Mouse (Mus musculus): ENCODE measurements around the gene BC049715.

Gene BC049715

DNA sequence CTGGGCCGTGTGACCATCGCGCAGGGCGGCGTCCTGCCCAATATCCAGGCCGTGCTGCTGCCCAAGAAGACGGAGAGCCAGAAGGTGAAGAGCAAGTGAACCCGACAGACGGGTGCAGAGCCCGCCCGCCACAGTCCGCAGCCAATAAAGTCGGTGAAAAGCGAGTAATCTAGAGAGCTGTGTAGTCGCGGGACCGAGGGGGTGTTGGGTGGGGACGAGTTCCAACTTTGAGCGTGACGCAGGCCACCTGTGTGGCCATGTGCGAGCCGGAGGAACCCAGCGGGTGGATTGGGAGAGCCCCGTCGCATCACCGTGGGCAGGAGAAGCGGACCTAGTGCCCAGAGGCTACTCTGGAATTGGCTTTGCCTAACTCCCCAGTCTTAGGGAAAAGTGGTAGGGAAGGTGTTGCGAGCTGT lies 18.8 kb upstream of the BC049715 start:
- DNase-seq, result no peak

- DNase-seq, result no peak
Observed at GRCm38 (mm10) chr6:136809077-136809476, 18.3 kb upstream of the BC049715 start.

DNA sequence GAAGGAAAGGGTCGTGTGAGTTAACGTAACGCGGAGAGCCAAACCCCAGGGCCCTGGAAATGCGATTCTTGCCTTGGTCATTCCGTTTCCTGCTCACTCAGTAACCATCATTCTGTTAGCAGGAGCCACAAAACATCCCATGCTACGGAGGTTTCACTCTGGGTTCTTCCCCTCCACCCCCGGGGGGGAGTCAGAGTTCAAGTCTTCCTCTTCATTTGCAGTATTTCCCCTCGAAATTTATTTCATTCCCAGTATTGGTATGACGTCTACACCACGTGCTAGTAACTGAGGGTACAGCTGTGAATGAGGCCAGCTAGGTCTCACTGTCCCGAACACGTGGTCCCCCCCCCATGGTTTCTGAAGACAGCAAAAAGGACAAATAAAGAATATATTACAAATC lies 17.8 kb upstream of the BC049715 start:
- no peak for DNase-seq

DNA sequence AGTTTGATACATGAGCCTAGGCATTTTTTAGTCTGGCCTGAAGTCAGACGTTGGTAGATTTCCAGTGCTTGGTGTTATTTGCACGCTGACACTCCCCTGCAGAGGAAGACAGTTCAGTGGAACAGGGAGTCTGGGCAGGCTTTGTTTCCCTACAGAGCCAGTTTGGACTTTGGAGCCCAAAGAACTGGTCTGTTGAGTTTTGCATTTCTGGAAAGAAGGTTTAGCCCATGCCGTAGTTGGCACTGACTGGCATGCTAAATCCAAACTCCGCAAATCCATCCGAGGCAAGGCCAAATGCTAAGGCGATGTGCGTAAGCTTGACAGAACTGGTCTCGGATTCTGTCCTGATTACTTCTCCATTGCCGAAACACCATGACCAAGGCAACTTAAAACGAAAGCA lies 16.2 kb upstream of the BC049715 start:
- DNase-seq, result no peak

- no peak for DNase-seq
Observed at GRCm38 (mm10) chr6:136813117-136813516, 14.3 kb upstream of the BC049715 start.

DNA sequence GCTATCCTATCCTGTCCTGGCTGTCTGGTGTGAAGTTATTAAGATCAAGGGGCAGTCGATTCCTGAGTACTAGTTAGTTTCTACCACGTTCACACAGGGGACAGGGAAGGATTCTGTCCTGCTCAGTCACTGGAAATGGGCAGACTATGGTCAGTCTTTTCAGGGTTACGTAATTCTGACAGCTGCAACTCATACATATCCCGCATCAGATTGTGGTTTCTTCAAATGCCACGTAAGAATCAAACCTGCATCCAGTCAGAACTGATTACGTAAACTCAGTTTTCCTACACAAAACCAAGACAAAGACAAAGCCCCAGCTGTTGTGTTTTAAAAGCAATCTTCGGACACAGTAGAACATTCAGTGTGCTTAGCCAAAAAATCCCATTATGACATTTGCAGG lies 12.0 kb upstream of the BC049715 start:
- DNase-seq, result no peak

DNA sequence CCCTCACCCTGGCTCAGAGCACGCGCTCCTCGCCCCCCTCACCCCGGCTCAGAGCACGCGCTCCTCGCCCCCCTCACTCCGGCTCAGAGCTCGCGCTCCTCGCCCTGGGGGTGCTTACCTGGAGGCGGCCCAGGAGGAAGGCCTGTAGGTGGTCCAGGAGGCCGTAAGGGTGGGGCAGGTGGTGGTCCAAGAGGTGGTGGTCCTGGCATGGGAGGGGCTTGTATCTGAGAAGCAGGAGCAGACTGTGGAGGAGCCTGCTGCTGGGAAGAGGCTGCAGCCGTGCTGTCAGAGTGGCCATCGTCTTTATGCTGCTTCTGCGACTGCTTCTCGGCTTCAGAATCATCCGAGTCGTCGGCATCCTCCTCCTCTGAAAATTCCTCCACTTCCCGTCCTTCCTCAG lies 10.6 kb upstream of the BC049715 start:
- DNase-seq, result no peak

- no peak for DNase-seq
Observed at GRCm38 (mm10) chr6:136817549-136817948, 9.9 kb upstream of the BC049715 start.

GRCm38 (mm10) chr6:136820381-136820780 lies 7.0 kb upstream of the BC049715 start:
- DNase-seq, result no peak

- DNase-seq, result no peak
Observed at GRCm38 (mm10) chr6:136821086-136821485, 6.3 kb upstream of the BC049715 start.

- no peak for DNase-seq
Observed at GRCm38 (mm10) chr6:136824987-136825386, 2.4 kb upstream of the BC049715 start.

DNA sequence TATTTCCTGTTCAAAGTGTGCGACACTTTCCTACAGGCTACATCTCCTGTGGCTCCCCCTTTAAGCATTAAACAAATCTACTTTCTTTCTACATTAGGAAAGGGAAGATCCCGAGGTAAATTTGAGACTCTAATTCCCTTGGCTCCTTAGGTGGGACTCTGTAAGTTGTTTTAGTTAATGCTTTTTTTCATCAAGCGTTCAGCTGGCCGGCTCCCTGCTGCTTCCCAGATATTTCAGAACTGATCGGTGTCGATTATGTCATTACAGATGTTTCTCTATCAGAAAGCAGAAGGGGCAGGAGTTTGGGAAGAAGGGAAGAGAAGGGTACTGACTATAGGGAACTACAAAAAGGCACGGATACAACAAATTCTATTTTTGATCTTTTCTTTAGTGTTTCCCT lies 310 bp upstream of the BC049715 start:
- no peak for DNase-seq

- peak; percentile 96 for DNase-seq
Observed at GRCm38 (mm10) chr6:136827881-136828561, 595 bp downstream of the BC049715 start, which contains the start of gene Wbp11. TSS of gene Wbp11 (minus strand) at chr6:136828233.

DNA sequence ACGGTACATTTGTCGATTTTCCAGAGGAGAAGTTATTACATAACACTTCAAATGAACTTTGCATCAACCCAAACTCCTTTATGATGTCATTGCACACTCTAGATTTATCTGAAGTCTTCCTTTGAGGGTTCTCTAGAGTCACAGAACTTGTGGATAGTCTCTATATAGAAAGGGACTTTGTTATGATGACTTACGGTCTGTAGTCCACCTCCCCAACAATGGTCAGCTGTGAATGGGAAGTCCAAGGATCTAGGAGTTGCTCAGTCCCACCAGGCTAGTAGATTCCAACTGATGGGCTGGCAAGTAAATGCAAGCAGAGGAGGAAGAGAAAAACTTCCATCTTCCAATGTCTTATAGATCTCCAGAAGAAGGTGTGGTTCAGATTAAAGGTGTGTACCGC lies 1.3 kb downstream of the BC049715 start:
- no peak for DNase-seq

DNA sequence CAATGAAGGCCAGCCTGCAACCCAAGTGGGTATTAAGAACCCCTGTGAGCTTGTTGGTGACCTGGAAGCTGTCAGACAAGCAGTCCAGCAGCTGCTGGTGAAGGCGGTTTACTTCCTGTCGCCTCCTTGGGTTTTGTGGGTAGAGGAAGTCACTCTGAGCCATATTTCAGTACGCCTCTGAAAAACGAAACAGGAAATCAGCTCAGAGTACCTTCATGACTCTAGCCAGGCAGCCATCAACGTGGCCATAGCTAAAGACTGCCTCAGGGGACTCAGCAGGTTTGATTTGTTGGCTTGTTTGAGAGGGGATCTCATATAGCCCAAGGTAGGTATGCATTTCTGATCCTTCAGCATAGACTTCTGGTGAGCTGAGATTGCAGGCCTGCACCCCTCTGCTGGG lies 4.3 kb downstream of the BC049715 start:
- no peak for DNase-seq

DNA sequence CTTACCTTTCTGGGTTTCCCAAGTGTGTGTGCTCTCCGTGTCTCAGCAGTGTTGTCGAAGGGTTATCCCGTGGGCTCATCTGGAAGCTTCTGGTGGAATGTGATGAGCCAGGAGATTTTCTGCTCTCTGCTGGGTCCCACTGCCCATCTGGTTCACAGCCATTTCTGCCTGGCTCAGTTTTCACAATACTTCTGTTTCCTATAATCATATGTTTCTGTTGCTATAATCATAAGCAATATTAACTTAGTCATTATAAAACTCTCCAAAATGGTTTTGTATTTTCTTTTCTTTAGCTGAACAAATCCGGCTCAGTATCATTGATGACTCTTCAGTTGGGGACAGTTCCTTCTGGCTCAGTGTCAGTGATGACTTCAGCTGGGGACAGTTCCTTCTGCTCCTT lies 7.9 kb downstream of the BC049715 start, which contains the start of gene Smco3:
Gene Smco3 (minus strand): TSS at position 101 of the 400 bp plus-strand sequence.
- no peak for DNase-seq

- no peak for DNase-seq
Observed at GRCm38 (mm10) chr6:136837323-136837722, 9.9 kb downstream of the BC049715 start.

- DNase-seq, result no peak
Observed at GRCm38 (mm10) chr6:136844903-136845302, 17.5 kb downstream of the BC049715 start.

DNA sequence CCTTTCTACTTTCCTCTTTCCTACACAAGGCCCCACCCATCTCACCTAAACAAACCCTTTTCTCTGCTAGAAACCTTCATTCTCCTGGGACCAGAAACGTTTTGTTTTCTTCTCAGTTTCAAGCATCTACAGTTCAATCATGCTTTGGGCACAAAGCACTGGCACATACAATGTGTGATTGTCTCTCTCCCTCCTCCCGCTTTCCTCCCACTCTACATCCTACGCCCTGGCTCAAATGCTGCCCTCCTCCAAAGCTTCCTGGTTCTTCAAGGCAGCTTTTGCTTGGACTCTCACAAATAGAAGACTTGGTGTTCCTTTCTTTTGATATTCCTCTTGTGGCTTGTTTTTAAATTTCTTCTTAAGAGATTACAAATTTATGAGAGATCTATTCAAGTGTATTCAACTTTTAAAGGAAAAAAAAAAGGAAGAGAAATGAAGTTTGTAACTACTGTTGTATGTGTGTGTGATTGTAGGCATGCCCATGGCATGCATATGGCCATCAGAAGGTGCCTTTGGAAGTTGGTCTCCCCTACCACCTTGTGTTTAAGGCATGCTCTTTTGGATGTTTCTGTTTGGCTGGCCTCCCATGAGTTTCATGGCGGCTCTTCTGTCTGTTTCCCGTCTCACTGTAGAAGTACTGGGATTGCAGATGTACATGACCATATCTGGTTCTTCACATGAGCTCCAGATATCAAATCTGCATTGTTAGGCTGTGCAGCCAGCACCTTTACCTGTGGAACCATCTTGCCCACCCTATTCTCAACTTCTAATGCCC lies 18.5 kb downstream of the BC049715 start:
- no peak for DNase-seq

- no peak for DNase-seq
Observed at GRCm38 (mm10) chr6:136847267-136847666, 19.8 kb downstream of the BC049715 start.

- DNase-seq, result peak; percentile 14 to 47
Observed at GRCm38 (mm10) chr6:136847790-136848189, 20.4 kb downstream of the BC049715 start.

- no peak for DNase-seq
Observed at GRCm38 (mm10) chr6:136848399-136848798, 21.0 kb downstream of the BC049715 start.

DNA sequence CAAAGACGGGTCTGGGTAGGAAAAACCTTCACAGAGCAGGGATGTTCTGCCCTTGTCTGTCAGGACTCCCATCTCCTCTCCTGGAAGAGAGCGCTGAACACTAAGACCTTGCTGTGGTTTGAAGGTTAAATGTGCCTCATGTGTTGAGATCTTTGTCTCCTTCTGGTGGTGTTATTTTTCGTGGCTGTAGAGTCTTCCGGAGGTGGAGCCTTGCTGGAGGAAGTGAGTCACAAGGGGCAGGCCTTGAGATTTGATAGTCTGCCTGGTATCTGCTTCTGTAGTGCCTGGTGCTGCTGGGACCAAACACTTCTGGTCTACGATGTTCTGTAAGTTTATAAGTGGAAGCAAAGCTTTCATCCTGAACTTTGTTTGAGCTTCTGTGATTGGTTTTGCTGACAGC lies 21.5 kb downstream of the BC049715 start:
- no peak for DNase-seq

DNA sequence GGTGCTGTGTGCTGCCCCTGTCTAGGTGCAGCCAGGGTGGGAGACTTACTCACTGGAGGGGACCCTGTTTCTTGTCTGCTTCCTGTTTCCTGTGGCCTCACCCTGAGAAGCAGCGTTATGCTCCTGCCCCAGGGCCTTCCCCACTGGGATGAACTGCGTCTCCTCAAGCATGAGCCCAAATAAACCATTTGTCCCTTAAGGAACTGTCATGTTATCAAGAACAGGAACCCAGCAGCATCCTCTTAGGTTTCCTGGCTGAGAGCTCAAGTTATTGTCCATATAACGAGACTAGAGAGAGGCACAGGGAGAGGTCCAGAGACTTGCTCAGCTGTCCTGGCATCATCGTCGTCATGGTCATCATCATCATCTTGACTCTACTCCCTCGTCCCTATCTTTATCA lies 22.8 kb downstream of the BC049715 start:
- DNase-seq, result no peak
